Mouse (Mus musculus): ENCODE data around the gene Hist1h2bb.

Hist1h2bb gene

DNA sequence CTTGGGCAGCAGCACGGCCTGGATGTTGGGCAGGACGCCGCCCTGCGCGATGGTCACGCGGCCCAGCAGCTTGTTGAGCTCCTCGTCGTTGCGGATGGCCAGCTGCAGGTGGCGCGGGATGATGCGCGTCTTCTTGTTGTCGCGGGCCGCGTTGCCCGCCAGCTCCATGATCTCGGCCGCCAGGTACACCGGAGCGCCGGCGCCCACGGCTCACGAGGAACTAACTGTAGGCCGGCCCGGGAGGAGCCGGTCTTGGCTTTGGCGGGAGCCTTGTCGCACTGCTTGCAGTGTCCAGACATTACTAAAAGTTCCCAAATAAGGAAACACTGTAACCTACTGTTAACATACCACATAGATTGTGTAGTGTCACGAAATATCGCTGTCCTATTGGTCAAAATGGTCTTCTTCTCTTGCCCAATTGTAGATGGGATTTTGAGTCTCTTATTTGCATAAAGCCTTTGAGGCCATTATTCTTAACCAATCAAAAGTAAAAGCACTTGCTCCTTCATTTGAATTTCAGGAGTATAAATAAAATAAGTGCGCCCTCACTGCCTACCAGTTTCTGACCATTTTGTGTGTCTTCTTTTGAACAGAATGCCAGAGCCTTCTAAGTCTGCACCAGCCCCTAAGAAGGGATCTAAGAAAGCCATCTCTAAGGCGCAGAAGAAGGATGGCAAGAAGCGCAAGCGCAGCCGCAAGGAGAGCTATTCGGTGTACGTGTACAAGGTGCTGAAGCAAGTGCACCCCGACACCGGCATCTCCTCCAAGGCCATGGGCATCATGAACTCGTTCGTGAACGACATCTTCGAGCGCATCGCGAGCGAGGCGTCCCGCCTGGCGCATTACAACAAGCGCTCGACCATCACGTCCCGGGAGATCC is at the start of gene Hist1h2bb:
Hist1h2bb (plus strand) TSS at position 534 of the 880 bp plus-strand sequence.
- WGBS, result 1% methylated on average over 45 of the region's 58 CpGs

- WGBS, result under 1% methylated on average over 29 of the region's 32 CpGs
Observed at GRCm38 (mm10) chr13:23697491-23698299, 48.8 kb upstream of the Hist1h2bb start.

DNA sequence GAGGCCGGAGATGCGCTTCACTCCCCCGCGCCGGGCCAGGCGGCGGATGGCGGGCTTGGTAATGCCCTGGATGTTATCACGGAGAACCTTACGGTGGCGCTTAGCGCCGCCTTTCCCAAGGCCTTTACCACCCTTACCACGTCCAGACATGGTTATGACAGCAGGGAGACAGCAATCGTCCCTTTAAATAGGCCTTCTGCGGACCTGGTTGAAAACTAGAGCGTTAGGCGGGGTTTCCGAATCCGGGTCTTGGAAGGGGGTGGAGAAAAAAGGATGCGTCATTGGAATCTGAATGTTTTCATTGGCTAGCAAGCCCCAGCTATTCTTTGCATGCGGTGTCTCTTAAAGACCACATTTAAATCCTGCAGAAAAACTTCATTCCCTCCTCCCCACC is 48.2 kb upstream of the Hist1h2bb start, which contains the start of gene Hist1h4c:
Hist1h4c (minus strand) TSS at position 155 of the 394 bp plus-strand sequence.
- under 1% methylated on average over 22 of the region's 22 CpGs for WGBS

DNA sequence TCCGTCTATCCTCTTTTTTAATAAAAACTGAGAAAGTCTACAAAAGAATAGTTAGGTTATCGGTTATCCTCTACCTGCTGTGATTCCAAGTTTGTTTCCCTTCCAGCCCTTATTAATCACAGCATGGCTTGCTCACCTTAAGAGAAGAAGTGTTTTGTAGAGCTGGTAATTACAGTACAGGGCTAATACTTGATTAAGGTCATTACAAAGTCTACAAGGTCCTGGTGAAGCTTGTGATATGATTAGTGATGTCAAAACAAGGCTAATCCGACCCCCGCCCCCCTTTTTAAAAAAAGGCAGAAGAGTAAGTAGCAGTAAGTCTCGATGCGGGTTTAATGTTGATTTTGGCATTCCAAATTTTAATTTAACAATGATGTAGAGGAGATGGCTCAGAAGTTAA is 47.5 kb upstream of the Hist1h2bb start:
- WGBS, result 42% methylated on average over 6 of the region's 6 CpGs

DNA sequence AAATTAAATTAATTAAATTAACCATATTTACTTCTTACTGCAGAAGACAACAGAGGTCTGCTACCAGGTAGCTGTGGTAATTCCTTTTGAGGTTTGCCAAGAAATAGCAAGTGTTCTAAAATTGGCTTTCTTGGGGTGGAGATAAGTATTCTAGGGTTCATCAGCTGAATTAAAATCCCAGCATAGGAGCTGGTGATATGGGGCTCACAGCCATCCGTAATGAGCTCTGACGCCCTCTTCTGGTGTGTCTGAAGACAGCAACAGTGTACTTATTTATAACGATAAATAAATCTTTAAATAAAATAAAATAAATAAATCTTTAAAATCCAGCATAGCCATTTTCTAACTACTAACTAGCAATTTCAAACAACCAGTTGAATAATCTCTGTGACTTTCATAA is 46.8 kb upstream of the Hist1h2bb start:
- WGBS, result 54% methylated on average over 3 of the region's 3 CpGs

DNA sequence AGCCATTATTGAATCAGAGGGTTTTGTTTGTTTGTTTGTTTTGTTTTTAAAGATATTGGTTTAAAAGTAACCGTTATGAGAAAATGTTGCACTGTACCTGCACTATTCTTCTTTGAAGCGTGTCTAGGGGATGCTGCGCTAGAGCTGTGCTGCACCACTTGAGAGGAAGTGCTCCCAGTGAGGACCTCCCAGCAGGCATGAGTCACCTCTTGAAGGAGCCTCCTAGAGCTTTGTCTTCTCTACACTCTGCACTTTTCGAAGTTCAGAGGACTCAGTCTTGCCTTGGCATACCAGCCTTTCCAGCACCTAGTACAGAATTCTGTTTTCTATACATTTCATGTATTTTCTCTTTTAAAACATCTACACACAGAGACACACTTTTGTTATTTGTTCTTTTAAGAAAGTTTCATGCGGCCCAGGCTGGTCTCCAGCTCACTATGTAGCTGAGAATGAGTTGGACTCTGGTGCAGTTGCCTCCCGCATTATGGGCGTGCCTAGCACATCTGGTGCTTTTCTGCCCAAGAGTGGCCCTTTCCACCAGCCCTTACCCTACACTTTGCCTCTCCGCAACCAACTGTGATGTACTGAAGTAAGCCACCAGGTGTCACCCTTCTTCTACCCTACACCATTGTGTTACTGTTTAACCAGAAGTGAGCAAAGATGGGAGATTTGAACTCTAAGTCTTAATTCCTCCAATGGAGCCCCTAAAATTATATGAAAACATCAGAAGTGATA is 45.6 kb upstream of the Hist1h2bb start:
- WGBS, result 19% methylated on average over 8 of the region's 8 CpGs

DNA sequence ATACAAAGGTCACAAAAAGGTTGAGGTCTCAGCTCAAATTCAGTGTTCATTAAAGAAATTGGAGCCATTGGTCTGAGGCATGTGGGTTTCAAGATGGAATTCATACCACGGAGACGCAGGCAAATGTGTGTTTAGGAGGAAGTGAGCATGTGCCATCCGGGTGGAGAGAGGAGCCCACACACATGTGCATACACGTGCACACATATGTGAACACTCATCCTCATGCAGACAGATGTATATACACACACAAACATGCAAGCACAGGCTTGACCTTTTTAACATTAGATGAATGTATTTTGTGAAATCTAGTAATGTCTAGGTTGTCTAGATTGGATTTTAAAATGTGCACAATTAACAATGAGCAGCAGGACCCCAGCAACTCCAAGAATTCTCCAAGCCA is 44.3 kb upstream of the Hist1h2bb start:
- 80% methylated on average over 4 of the region's 4 CpGs for WGBS

DNA sequence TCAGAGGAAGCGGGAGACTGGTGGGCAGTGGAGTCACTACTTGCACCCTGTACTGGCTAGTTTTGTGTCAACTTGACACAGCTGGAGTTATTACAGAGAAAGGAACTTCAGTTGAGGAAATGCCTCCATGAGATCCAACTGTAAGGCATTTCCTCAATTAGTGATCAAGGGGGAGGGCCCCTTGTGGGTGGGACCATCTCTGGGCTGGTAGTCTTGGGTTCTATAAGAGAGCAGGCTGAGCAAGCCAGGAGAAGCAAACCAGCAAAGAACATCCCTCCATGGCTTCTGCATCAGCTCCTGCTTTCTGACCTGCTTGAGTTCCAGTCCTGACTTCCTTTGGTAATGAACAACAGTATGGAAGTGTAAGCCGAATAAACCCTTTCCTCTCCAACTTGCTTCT is 43.7 kb upstream of the Hist1h2bb start:
- WGBS, result 78% methylated on average over 2 of the region's 2 CpGs

GRCm38 (mm10) chr13:23705751-23706356 is 40.7 kb upstream of the Hist1h2bb start:
- 91% methylated on average over 7 of the region's 7 CpGs for WGBS

GRCm38 (mm10) chr13:23706771-23707170 is 39.8 kb upstream of the Hist1h2bb start:
- WGBS, result 96% methylated on average over 12 of the region's 12 CpGs

GRCm38 (mm10) chr13:23708041-23708440 is 38.5 kb upstream of the Hist1h2bb start:
- 93% methylated on average over 4 of the region's 4 CpGs for WGBS

DNA sequence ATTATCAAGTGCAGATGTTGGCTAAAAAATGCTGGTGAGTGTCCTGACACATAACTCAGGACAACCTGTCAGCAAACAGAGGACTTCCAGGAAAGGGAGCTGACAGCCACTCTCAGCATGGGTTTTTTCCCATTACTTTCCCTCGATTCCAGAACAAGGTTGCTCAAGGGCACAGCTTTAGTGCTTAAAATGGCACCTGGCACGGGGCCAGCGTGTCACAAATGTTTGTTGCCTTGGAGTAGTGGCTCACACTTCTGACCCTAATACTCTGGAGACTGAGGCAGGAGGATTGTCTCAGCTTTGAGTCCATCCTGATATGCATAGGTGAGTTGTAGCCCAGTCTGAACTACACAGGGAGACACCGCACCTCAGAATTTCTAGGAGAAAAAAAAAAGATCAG is 37.9 kb upstream of the Hist1h2bb start:
- WGBS, result 70% methylated on average over 4 of the region's 4 CpGs

GRCm38 (mm10) chr13:23709714-23710373 is 36.7 kb upstream of the Hist1h2bb start:
- 22% methylated on average over 15 of the region's 15 CpGs for WGBS

DNA sequence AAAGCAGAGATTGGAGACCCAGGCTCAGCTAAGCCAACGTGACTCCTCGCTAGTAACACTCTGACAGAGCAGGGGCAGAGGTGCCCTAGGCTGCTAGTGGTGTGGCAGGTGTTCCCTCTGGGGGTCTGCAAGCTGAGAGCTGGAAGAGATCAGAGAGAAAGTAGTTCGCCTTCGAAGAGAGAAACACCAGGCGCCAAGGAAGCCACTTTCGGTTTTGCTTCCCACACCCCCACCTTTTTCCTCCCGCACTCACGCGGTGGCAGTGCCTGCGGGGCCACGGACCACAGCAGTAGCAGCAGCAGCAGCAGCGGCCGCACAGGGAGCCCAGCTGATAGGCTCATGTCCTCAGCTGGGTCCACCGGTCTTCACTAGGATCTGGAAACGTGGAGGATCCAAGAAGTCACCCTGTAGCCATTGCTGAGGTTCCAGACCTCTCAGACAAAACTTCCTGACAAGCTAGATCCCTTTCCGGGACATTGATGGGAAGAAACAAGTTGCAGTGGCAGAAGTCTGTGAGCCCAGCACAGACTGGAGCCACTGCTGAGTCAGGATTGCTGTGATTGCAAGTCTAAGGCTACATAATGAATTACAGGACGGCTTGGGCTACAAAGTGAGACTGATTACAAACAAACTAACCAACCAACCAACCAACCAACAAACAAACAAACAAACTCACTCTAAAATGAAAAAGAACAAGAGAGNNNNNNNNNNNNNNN is 36.0 kb upstream of the Hist1h2bb start, which contains the start of gene Hfe:
Hfe (minus strand) TSS at position 481 of the 716 bp plus-strand sequence.
- 4% methylated on average over 17 of the region's 17 CpGs for WGBS

GRCm38 (mm10) chr13:23716261-23717042 is 30.1 kb upstream of the Hist1h2bb start:
- WGBS, result 83% methylated on average over 5 of the region's 5 CpGs

GRCm38 (mm10) chr13:23717176-23717575 is 29.4 kb upstream of the Hist1h2bb start:
- 63% methylated on average over 11 of the region's 11 CpGs for WGBS

DNA sequence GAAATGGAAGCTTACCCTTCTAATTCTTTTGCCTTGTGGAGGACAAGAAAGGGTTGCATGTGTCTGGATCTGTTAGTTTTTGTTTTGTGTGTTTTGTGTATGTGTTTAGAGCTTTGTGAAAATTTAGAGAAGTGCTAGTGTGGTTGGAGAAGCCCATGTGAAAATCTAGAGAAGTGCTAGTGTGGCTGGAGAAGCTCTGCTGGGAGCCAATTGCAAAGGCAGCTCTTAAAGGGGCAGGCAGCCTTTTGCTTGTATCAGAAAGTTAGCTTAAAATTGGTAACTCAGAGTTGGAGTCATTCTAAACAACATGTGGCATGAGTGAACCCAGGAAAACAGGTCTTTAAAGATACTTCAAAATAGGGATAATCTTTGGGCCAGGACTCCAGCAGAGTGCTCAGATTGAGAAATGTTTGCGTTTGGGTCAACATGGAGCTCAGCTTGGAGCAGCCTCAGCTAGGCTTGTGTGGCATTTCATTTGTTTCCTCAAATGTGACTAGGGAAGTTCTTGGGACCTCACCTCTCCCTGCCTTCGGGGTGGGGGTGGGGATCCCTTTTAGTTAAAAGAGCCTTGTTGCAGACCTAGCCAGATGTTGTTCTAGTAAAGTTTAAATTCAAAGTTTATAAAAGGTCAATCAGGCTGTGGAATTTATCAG is 28.8 kb upstream of the Hist1h2bb start:
- WGBS, result 25% methylated on average over 2 of the region's 2 CpGs

DNA sequence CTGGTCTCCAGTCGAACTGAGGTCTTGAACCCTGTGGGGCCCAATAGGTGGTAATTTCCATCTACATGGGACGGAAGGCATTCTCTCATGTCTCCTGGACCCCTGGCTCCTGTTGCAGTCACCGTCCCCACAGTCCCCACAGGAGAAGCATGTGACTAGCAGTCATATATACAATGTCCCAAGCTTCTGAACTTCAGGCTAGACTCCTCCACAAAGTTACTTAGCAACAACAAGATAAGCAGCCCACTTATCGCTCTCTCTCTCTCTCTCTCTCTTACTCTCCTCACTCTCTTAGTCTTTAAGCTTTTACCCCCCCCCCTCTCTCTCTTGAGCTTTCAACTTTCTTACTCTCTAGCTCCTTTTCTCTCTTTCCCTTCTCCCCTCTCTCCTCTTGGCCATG is 22.3 kb upstream of the Hist1h2bb start:
- 92% methylated on average over 4 of the region's 4 CpGs for WGBS

- WGBS, result 86% methylated on average over 1 of the region's 1 CpGs
Observed at GRCm38 (mm10) chr13:23725213-23725612, 21.3 kb upstream of the Hist1h2bb start.
